Mouse (Mus musculus): ENCODE results near the gene Trim24. TPM values are rescaled to one million over a fixed set of nuclear protein-coding genes. Genes with fewer than 3 reads are reported as not detected.
A peak's percentile ranks its signal among the peaks of the same experiment; 100 is the strongest.

Trim24 gene
- polyA plus RNA-seq, 1 experiment from 2014 or later = 17.5 TPM

- Histone ChIP-seq H3K27me3 (replicated peaks) (no peaks in the 10 kb centered on the region), H3K36me3 (peaks cover 20% of the 10 kb centered on the region), H3K4me1 (no peaks in the 10 kb centered on the region), H3K9me3 (replicated peaks) (no peaks in the 10 kb centered on the region), H3K9ac (replicated peaks) (no peak overlapping the region), H3K4me2 (no peak overlapping the region), H3K27ac (replicated peaks) (no peak overlapping the region), H3K4me3 (replicated peaks) (no peak overlapping the region)
- whole genome bisulfite sequencing = 88% methylated on average over 1 of the region's 1 CpGs
- no peak for ATAC-seq (ENCODE audit: low FRiP score)
Measured at GRCm38 (mm10) chr6:37926751-37927150, 56.1 kb downstream of the Trim24 start.

GRCm38 (mm10) chr6:37936498-37936897 lies 65.9 kb downstream of the Trim24 start:
- 17% methylated on average over 6 of the region's 6 CpGs for WGBS
- H3K9ac ChIP-seq (replicated peaks) = no peak overlapping the region
- peaks cover 8% of the 10 kb centered on the region for H3K36me3 ChIP-seq
- no peak overlapping the region for H3K4me2 ChIP-seq
- H3K27me3 ChIP-seq (replicated peaks) = no peaks in the 10 kb centered on the region
- no peak overlapping the region for H3K4me3 ChIP-seq (replicated peaks)
- no peak for ATAC-seq (ENCODE audit: low FRiP score)
- H3K4me1 ChIP-seq = no peaks in the 10 kb centered on the region
- H3K9me3 ChIP-seq (replicated peaks) = no peaks in the 10 kb centered on the region
- H3K27ac ChIP-seq (replicated peaks) = no peak overlapping the region

- ATAC-seq (ENCODE audit: low FRiP score) = no peak
- H3K36me3 ChIP-seq = peaks cover 37% of the 10 kb centered on the region
- H3K27ac ChIP-seq (replicated peaks) = no peak overlapping the region
- 73% methylated on average over 6 of the region's 6 CpGs for WGBS
- H3K4me1 ChIP-seq = no peaks in the 10 kb centered on the region
- H3K27me3 ChIP-seq (replicated peaks) = no peaks in the 10 kb centered on the region
- no peaks in the 10 kb centered on the region for H3K9me3 ChIP-seq (replicated peaks)
- H3K9ac ChIP-seq (replicated peaks) = no peak overlapping the region
- no peak overlapping the region for H3K4me3 ChIP-seq (replicated peaks)
- no peak overlapping the region for H3K4me2 ChIP-seq
Measured at GRCm38 (mm10) chr6:37951306-37951705, 80.7 kb downstream of the Trim24 start.

GRCm38 (mm10) chr6:37967386-37967785 lies 96.8 kb downstream of the Trim24 start:
- H3K4me3 ChIP-seq (replicated peaks) = no peak overlapping the region
- no peak overlapping the region for H3K4me2 ChIP-seq
- H3K36me3 ChIP-seq = peaks cover 41% of the 10 kb centered on the region
- H3K9ac ChIP-seq (replicated peaks) = no peak overlapping the region
- H3K27me3 ChIP-seq (replicated peaks) = no peaks in the 10 kb centered on the region
- WGBS = 92% methylated on average over 4 of the region's 4 CpGs
- no peak overlapping the region for H3K27ac ChIP-seq (replicated peaks)
- no peak for ATAC-seq (ENCODE audit: low FRiP score)
- H3K4me1 ChIP-seq = no peaks in the 10 kb centered on the region
- H3K9me3 ChIP-seq (replicated peaks) = no peaks in the 10 kb centered on the region

- Histone ChIP-seq H3K9ac (replicated peaks) (no peak overlapping the region), H3K27ac (replicated peaks) (no peak overlapping the region), H3K9me3 (replicated peaks) (no peaks in the 10 kb centered on the region), H3K4me1 (no peaks in the 10 kb centered on the region), H3K4me2 (no peak overlapping the region), H3K27me3 (replicated peaks) (no peaks in the 10 kb centered on the region), H3K36me3 (no peaks in the 10 kb centered on the region), H3K4me3 (replicated peaks) (no peak overlapping the region)
- ATAC-seq (ENCODE audit: low FRiP score) = peak; percentile 66
- 19% methylated on average over 6 of the region's 6 CpGs for WGBS
Measured at GRCm38 (mm10) chr6:38007459-38007858, 136.8 kb downstream of the Trim24 start.

GRCm38 (mm10) chr6:38012829-38013228 lies 142.2 kb downstream of the Trim24 start:
- no peaks in the 10 kb centered on the region for H3K36me3 ChIP-seq
- H3K27me3 ChIP-seq (replicated peaks) = no peaks in the 10 kb centered on the region
- ATAC-seq (ENCODE audit: low FRiP score) = no peak
- H3K9me3 ChIP-seq (replicated peaks) = no peaks in the 10 kb centered on the region
- 43% methylated on average over 2 of the region's 2 CpGs for WGBS
- H3K27ac ChIP-seq (replicated peaks) = no peak overlapping the region
- H3K4me3 ChIP-seq (replicated peaks) = no peak overlapping the region
- H3K4me2 ChIP-seq = no peak overlapping the region
- H3K4me1 ChIP-seq = no peaks in the 10 kb centered on the region
- H3K9ac ChIP-seq (replicated peaks) = no peak overlapping the region

Other genes starting within 250 kb of the Trim24 start
- gene Svopl, start 176.2 kb downstream of the Trim24 start, polyA plus RNA-seq (2015; fragmentation: Nextera tagmentation; extraction: Ambion mirVana) = 0.38 and 0.72 TPM in 2 replicates
- not detected in 2 replicates for gene Tmem213, start 238.4 kb downstream of the Trim24 start, polyA plus RNA-seq (2015; fragmentation: Nextera tagmentation; extraction: Ambion mirVana)